Mouse (Mus musculus) hindbrain, embryonic 16.5 days (tissue): ENCODE results near the gene Gm42420. TPM values are rescaled to one million over a fixed set of nuclear protein-coding genes. Genes with fewer than 3 reads are reported as not detected.

ENCODE experiments used
- ATAC-seq: fragments of 200-750 bp; cut with Nextera tagmentation; 2 replicates; pipeline ENCODE4 v1.8.0; 2017; ENCODE audit warnings: moderate TSS enrichment, moderate library complexity
- H3K27ac ChIP-seq: fragments of 300-500 bp; sonication (generic); 2 replicates; pipeline ENCODE4 v1.5.1; 2014; ENCODE audit warnings: low read depth, mild to moderate bottlenecking, control low read depth, low read length, moderate library complexity
- H3K27me3 ChIP-seq: fragments of 300-500 bp; sonication (generic); replicated peaks from 2 replicates; pipeline ENCODE4 v1.6.1; 2014; ENCODE audit warnings: low read length; ENCODE audit not compliant: control insufficient read depth, insufficient read depth
- H3K36me3 ChIP-seq: fragments of 300-500 bp; sonication (generic); 2 replicates; pipeline ENCODE4 v1.6.1; 2014; ENCODE audit warnings: mild to moderate bottlenecking, low read length, moderate library complexity, mixed read lengths; ENCODE audit not compliant: control insufficient read depth, insufficient read depth
- H3K4me1 ChIP-seq: fragments of 300-500 bp; sonication (generic); 2 replicates; pipeline ENCODE4 v1.6.1; 2014; ENCODE audit warnings: low read depth, low read length; ENCODE audit not compliant: control insufficient read depth, insufficient read depth
- H3K4me2 ChIP-seq: fragments of 300-500 bp; sonication (generic); 2 replicates; pipeline ENCODE4 v1.6.1; 2014; ENCODE audit warnings: mild to moderate bottlenecking, low read length, control low read depth, moderate library complexity
- H3K4me3 ChIP-seq: fragments of 300-500 bp; sonication (generic); 2 replicates; pipeline ENCODE4 v1.5.1; 2014; ENCODE audit warnings: mild to moderate bottlenecking, low read length, control low read depth, moderate library complexity
- H3K9ac ChIP-seq: fragments of 300-500 bp; sonication (generic); 2 replicates; pipeline ENCODE4 v1.6.1; 2014; ENCODE audit warnings: low read depth, mild to moderate bottlenecking, control low read depth, low read length, moderate library complexity
- H3K9me3 ChIP-seq: fragments of 300-500 bp; sonication (generic); 2 replicates; pipeline ENCODE4 v1.6.1; 2014; ENCODE audit warnings: mild to moderate bottlenecking, low read length, moderate library complexity; ENCODE audit not compliant: control insufficient read depth
- WGBS: fragments of 180-500 bp; shearing (Covaris S2); extraction: QIAGEN DNeasy Blood & Tissue Kit; methylation state at CpG from one replicate; pipeline ENCODE4 v1.1.7; 2014; 5-methylcytosine and 5-hydroxymethylcytosine counted together
- polyA plus RNA-seq: library from polyadenylated mRNA; unstranded; fragments of >200 nt; fragmentation: Nextera tagmentation; extraction: Ambion mirVana; gene quantifications from 2 replicates; pipeline ENCODE4 v1.2.1, GENCODE M21; 2015

The Gm42420 gene
- polyA plus RNA-seq, 1 experiment from 2014 or later, result 1.9 TPM

DNA sequence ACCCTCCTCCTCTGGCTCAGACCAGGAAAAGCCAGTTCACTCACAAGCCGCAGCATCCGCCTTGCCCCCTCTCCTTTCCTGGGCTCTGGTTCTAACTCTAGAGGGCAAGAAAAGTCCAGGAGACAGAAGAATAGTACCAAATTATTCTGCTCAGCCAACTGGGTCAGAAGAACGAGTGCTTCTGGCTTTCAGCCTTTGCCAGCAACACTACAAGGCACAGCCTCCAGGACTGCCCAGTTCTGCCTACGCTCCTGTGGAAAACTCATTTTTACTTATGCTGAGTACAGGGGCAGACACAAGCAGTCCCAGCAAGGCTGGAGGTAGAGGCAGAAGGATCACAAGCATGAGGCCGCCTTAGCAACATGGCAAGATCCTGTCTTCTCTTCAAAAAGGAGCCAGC, 37.5 kb upstream of the Gm42420 start:
- WGBS, result 78% methylated on average over 5 of the region's 5 CpGs
- Histone ChIP-seq H3K4me1 (peaks cover 24% of the 10 kb centered on the region), H3K36me3 (no peaks in the 10 kb centered on the region), H3K4me3 (no peak overlapping the region), H3K27ac (peak overlapping the region; percentile 54; the same call in 1 of the 2 replicates), H3K9me3 (no peaks in the 10 kb centered on the region), H3K27me3 (no peaks in the 10 kb centered on the region), H3K4me2 (no peak overlapping the region), H3K9ac (no peak overlapping the region)
- peak; percentile 38; the same call in 1 of the 2 replicates for ATAC-seq

DNA sequence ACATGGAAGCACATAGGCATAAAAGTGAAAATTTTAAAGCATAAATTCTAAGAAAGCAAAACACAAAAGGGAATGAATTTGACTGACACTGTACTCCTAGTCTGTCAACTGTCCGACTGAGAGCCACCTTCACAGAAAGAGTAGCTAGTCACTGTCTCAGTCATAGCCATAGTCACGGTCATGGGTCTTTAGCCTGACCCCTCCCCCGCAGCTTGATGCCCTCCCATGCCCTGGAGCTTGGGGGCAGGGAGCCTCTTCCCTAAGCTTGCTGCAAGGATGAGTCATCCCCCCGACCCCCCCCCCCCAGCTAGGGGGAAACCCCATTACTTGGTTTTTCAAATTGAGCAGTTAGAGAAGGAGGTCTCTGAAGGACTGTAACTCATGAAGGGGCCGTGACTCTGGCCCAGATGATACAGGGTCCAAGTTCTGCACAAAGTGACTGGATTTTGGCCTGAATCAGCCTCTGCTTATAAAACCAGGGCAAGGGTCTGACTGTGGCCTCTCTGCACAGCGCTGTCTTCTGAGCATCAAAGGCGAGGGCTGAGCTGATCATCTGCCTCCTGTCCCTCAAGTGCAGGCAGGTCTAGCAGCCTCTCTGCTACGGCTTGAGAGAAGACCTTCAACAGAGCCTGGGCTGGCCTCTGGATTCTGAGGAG, 33.4 kb upstream of the Gm42420 start:
- Histone ChIP-seq H3K9ac (no peak overlapping the region), H3K27ac (no peak overlapping the region), H3K36me3 (no peaks in the 10 kb centered on the region), H3K4me3 (no peak overlapping the region), H3K4me1 (peaks cover 19% of the 10 kb centered on the region), H3K9me3 (no peaks in the 10 kb centered on the region), H3K27me3 (no peaks in the 10 kb centered on the region), H3K4me2 (no peak overlapping the region)
- 58% methylated on average over 8 of the region's 8 CpGs for WGBS
- ATAC-seq, result no peak

DNA sequence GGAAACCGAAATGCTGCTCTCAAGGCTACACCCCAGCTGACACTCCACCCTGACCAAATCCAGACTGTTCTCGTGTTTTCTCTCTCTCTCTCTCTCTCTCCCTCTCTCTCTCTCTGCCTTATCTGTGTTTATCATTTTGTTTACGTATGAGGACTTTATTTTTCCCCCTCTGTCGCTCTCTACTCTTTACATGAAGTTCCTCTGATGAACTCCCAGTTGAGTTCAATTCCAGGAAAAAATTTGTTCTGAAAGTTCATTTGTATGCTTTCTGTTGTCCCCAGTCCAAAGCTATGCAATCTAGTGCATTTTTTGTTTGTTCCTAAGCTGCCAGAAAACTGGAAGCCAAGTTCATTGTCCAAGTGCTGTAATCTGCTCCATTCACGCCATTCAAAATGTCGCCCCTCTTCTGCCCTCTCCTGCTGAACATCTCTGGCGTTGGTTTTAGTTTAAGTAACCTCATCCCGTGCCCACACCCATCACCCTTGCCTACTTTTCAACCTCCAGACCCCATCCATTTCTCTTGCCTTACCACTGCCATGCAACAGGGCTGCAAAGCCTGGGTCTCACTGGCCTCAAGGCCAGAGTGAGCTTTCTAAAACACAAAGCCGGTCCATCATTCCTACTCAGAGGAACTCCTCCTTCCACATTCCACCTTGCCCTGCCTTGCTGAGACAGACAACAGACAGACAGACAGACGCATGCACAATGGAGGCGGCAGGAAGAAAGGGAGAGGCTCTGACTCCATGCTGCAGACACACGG, 30.5 kb upstream of the Gm42420 start:
- peaks cover 32% of the 10 kb centered on the region for H3K4me1 ChIP-seq
- peak overlapping the region; percentile 66 for H3K4me3 ChIP-seq
- peak overlapping the region; percentile 42; the same call in 1 of the 2 replicates for H3K9ac ChIP-seq
- H3K36me3 ChIP-seq, result no peaks in the 10 kb centered on the region
- H3K9me3 ChIP-seq, result no peaks in the 10 kb centered on the region
- H3K27ac ChIP-seq, result no peak overlapping the region
- ATAC-seq, result no peak
- WGBS, result 55% methylated on average over 12 of the region's 12 CpGs
- peak overlapping the region; percentile 64 for H3K4me2 ChIP-seq
- H3K27me3 ChIP-seq, result no peaks in the 10 kb centered on the region

DNA sequence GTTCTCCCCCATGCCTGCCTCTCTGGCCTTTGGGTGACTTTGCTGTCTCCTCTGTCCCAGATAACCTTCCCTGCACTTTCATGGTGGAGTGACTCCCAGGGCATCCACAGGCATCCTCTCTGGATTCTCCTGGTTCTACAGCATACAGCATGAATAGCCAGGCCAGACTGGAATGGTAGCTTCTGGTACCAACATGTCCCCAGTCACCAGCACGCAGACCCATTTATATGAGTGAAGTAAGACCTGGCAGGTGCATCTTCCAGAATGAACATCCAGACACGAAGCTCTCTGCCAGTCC, 30.0 kb upstream of the Gm42420 start:
- no peaks in the 10 kb centered on the region for H3K36me3 ChIP-seq
- H3K9me3 ChIP-seq, result no peaks in the 10 kb centered on the region
- H3K4me3 ChIP-seq, result peak overlapping the region; percentile 66
- no peaks in the 10 kb centered on the region for H3K27me3 ChIP-seq
- peak overlapping the region; percentile 64 for H3K4me2 ChIP-seq
- ATAC-seq, result no peak
- peaks cover 32% of the 10 kb centered on the region for H3K4me1 ChIP-seq
- H3K9ac ChIP-seq, result peak overlapping the region; percentile 42
- WGBS, result 41% methylated on average over 2 of the region's 2 CpGs
- H3K27ac ChIP-seq, result no peak overlapping the region

DNA sequence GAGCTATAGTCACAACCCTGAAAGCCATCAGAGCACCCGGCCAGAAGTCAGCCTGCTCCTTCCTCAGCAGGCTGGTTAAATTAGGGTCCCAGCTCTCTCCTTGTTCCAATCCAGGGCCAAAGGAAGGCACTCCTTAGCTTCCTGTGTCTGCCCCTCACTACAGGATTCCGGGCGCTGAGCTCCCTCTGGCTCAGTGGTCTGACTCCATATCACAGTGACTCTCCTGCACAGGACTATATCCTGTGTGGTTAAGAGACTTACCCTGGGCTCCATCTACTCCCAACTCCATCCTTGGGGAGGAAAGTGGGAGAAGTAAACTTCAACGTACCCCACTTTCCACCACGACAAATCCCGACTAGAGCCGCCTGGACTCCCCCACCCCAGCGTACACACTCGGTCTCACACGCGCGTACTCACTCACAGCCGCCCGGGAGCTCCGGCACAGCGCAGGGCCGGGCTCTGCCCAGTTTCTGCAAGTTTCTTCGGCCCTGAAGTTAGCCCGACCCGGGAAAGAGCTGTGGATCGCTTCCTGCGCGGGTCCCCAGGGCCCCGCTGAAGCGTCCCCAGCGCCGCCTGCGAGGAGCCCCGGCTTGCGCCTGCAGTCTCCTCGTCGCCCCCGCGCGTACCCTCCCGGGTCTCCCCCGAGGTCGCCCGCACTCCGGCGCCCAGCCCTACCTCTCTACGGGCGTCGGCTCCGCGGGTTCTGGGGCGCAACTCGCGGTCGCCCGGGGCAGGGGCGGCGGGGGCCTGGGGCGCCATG, 28.5 kb upstream of the Gm42420 start:
- Histone ChIP-seq H3K36me3 (no peaks in the 10 kb centered on the region), H3K4me2 (peak overlapping the region; percentile 64), H3K9ac (peak overlapping the region; percentile 79), H3K4me1 (peaks cover 32% of the 10 kb centered on the region), H3K27ac (peak overlapping the region; percentile 93), H3K27me3 (no peaks in the 10 kb centered on the region), H3K4me3 (peak overlapping the region; percentile 66), H3K9me3 (no peaks in the 10 kb centered on the region)
- WGBS, result 0% methylated on average over 36 of the region's 54 CpGs
- ATAC-seq, result peak; percentile 69

DNA sequence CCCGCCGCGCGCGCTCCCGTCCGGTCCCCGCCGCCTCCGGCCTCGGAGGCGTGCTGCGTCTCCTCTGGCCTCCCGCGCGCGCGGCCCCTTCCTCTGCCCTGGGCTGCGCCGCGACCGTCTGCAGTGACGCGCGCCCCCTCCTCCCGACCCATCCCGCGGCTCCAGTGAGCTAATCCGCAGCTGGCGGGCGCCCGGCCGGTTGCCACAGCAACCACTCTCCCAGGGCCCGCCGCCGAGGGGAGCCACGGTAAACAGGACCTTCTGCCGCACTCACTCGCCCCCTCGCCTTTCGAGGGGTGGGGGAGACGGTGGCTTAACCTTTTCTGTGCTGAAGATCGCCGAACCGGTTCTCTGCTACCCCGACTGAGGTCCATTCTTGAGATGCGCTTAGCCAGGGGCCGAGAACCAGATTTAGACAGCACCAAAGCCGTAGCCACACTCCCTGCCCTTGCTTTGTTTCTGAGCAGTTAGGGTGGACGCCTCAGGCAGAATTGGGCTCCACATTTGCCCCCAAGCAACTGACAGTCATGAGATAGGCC, 27.8 kb upstream of the Gm42420 start, which contains the start of gene Dennd2a:
Gene Dennd2a, minus strand, starts transcription at position 145 of the 539 bp plus-strand sequence.
- H3K9ac ChIP-seq, result peak within 1 kb of the TSS; percentile 79
- H3K27ac ChIP-seq, result peak within 1 kb of the TSS; percentile 93
- under 1% methylated on average over 40 of the region's 50 CpGs for WGBS
- H3K27me3 ChIP-seq, result no peaks in the 10 kb centered on the region
- H3K4me3 ChIP-seq, result peak within 1 kb of the TSS; percentile 66
- peak within 1 kb of the TSS; percentile 64 for H3K4me2 ChIP-seq
- ATAC-seq, result peak; percentile 95
- no peaks in the 10 kb centered on the region for H3K9me3 ChIP-seq
- peaks cover 35% of the 10 kb centered on the region for H3K4me1 ChIP-seq
- H3K36me3 ChIP-seq, result no peaks in the 10 kb centered on the region

DNA sequence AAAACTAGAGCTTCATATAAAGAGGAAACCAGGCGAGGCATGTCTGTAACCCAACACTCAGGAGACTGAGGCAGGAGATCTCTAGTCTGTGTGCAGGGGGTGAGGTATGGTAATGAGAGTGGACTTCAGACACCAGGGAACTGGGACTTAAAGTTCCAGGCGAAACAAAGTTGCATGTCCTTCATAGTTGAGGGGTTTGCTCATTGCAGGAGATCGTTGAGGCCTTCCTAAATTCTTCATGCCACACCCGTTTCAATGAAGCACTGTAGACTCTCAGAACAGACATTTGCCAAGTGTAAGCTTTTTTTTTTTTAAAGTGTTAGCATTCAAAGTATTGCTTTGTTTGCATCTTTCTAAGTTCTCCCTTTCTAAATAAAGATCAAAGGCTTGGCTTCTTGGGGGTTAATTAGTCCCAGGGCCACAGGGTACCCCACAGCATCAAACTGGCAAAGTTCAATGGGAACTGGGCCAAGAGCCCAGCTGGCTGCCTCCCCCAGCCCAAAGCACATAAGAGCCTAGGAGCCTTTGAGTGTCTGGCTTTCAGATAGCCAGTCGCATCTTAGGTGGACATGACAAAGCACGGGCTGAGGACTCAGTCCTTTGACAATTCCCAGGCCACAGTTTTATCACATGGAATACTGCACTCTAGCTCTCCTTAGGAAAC, 26.1 kb upstream of the Gm42420 start:
- 35% methylated on average over 6 of the region's 6 CpGs for WGBS
- no peak overlapping the region for H3K4me2 ChIP-seq
- H3K36me3 ChIP-seq, result no peaks in the 10 kb centered on the region
- H3K27ac ChIP-seq, result peak overlapping the region; percentile 2; the same call in 1 of the 2 replicates
- H3K4me3 ChIP-seq, result no peak overlapping the region
- H3K4me1 ChIP-seq, result peaks cover 35% of the 10 kb centered on the region
- H3K27me3 ChIP-seq, result no peaks in the 10 kb centered on the region
- ATAC-seq, result no peak
- no peaks in the 10 kb centered on the region for H3K9me3 ChIP-seq
- H3K9ac ChIP-seq, result no peak overlapping the region

DNA sequence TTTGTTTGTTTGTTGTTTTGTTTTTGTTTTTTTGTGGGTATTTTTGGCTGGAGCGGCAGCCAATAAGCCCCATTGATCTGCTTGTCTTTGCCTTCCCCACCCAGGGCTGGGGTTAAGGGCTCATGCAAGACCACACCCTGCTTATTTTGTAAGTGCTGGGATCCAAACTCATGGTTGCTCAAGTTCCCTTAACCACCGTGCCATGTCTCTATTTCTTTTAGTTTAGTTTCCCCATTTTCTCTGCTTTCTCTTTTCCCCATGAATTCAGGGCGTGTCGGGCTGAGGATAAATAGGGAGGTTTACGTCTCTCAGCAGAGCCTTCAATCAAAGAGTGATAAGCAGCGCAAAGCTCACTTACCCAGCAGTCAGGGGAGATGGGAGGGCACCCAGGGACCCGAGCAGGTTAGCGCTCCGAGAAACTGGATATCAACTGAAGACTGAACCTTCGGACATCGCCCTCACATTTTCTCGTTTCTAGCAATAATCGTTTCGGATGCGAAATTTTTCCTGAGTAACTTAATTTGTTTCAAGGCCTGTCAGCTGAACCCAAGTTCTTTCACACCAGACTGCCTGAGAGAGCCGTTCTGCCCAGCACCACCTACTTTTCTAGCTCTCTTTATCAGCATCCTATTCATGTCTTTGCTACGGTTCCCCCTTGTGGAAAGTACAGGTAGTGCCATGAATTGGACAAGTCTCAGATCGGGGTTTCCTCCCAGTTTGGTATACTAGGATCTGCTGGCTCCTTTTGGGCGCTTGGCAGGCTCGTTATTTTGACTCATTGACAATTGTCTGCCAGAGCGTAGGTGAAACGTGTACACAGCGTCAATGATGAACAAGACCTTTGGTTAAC, 23.2 kb upstream of the Gm42420 start:
- no peaks in the 10 kb centered on the region for H3K36me3 ChIP-seq
- 19% methylated on average over 23 of the region's 23 CpGs for WGBS
- H3K27me3 ChIP-seq, result no peaks in the 10 kb centered on the region
- H3K4me1 ChIP-seq, result peaks cover 21% of the 10 kb centered on the region
- no peaks in the 10 kb centered on the region for H3K9me3 ChIP-seq
- no peak overlapping the region for H3K9ac ChIP-seq
- peak; percentile 57 for ATAC-seq
- H3K4me2 ChIP-seq, result peak overlapping the region; percentile 50
- peak overlapping the region; percentile 17; the same call in 1 of the 2 replicates for H3K4me3 ChIP-seq
- no peak overlapping the region for H3K27ac ChIP-seq
